Mouse (Mus musculus) lung, postnatal 0 days (tissue): ENCODE data around the gene Ptp4a2. TPM values are rescaled to one million over a fixed set of nuclear protein-coding genes. Genes with fewer than 3 reads are reported as not detected.

ENCODE experiments used
- ATAC-seq: fragments of 200-750 bp; cut with Nextera tagmentation; 2 replicates; pipeline ENCODE4 v1.8.0; 2017; ENCODE audit warnings: moderate library complexity
- DNase-seq: peaks from one replicate; pipeline ENCODE4 v3.0.0-alpha.2; 2016; ENCODE audit warnings: low spot score
- H3K27ac ChIP-seq: fragments of 300-500 bp; sonication (generic); 2 replicates; pipeline ENCODE4 v1.5.1; 2014; ENCODE audit warnings: antibody characterized with exemption, mild to moderate bottlenecking, low read length, mixed read lengths
- H3K27me3 ChIP-seq: fragments of 300-500 bp; sonication (generic); replicated peaks from 2 replicates; pipeline ENCODE4 v1.6.1; 2014; ENCODE audit warnings: low read length, mixed read lengths; ENCODE audit not compliant: insufficient read depth
- H3K36me3 ChIP-seq: fragments of 300-500 bp; sonication (generic); 2 replicates; pipeline ENCODE4 v1.6.1; 2014; ENCODE audit warnings: low read length, mixed read lengths; ENCODE audit not compliant: insufficient read depth
- H3K4me1 ChIP-seq: fragments of 300-500 bp; sonication (generic); 2 replicates; pipeline ENCODE4 v1.6.1; 2014; ENCODE audit warnings: antibody characterized with exemption, low read depth, low read length, mixed read lengths; ENCODE audit not compliant: insufficient read depth
- H3K4me2 ChIP-seq: fragments of 300-500 bp; sonication (generic); replicated peaks from 2 replicates; pipeline ENCODE4 v1.6.1; 2014; ENCODE audit warnings: low read depth, mild to moderate bottlenecking, low read length, moderate library complexity, mixed read lengths
- H3K4me3 ChIP-seq: fragments of 300-500 bp; sonication (generic); 2 replicates; pipeline ENCODE4 v1.5.1; 2014; ENCODE audit warnings: low read depth, low read length
- H3K9ac ChIP-seq: fragments of 300-500 bp; sonication (generic); replicated peaks from 2 replicates; pipeline ENCODE4 v1.6.1; 2014; ENCODE audit warnings: low read depth, mild to moderate bottlenecking
- H3K9me3 ChIP-seq: fragments of 300-500 bp; sonication (generic); 2 replicates; pipeline ENCODE4 v1.6.1; 2016; ENCODE audit warnings: low read length, mixed read lengths
- CTCF ChIP-seq: IDR thresholded peaks from 2 replicates; pipeline ENCODE4 v1.5.1; 2016; ENCODE audit warnings: antibody characterized with exemption, mild to moderate bottlenecking
- EP300 ChIP-seq: IDR thresholded peaks from 2 replicates; pipeline ENCODE4 v1.6.1; 2016; ENCODE audit warnings: antibody characterized with exemption, mild to moderate bottlenecking, control low read depth
- WGBS: fragments of 180-500 bp; shearing (Covaris S2); extraction: QIAGEN DNeasy Blood & Tissue Kit; methylation state at CpG from one replicate; pipeline ENCODE4 v1.1.7; 2014; 5-methylcytosine and 5-hydroxymethylcytosine counted together
- polyA plus RNA-seq: library from polyadenylated mRNA; unstranded; fragments of >200 nt; fragmentation: Nextera tagmentation; extraction: Ambion mirVana; gene quantifications from 2 replicates; pipeline ENCODE4 v1.2.1, GENCODE M21; 2015

Gene Ptp4a2
- polyA plus RNA-seq, 1 experiment from 2014 or later, result 318 TPM

- peaks cover 6% of the 10 kb centered on the region; the same call in 1 of the 2 replicates for H3K4me1 ChIP-seq
- H3K9me3 ChIP-seq, result no peaks in the 10 kb centered on the region
- H3K4me2 ChIP-seq, result no peak overlapping the region
- H3K4me3 ChIP-seq, result no peak overlapping the region
- no peak overlapping the region for H3K27ac ChIP-seq
- H3K36me3 ChIP-seq, result no peaks in the 10 kb centered on the region
- H3K27me3 ChIP-seq, result no peaks in the 10 kb centered on the region
- DNase-seq, result no peak
- WGBS, result 50% methylated on average over 6 of the region's 6 CpGs
- TF ChIP-seq CTCF, result no peak
- TF ChIP-seq EP300, result no peak
- ATAC-seq, result no peak
- H3K9ac ChIP-seq, result no peak overlapping the region
These were observed 6.6 kb downstream of the Ptp4a2 start for GRCm38 (mm10) chr4:129817591-129817990.

- no peak overlapping the region for H3K4me2 ChIP-seq
- peaks cover 16% of the 10 kb centered on the region; the same call in 1 of the 2 replicates for H3K4me1 ChIP-seq
- peak overlapping the region; percentile 95 for H3K27ac ChIP-seq
- no peak overlapping the region for H3K9ac ChIP-seq
- peak; percentile 28 for DNase-seq
- ATAC-seq, result no peak
- no peaks in the 10 kb centered on the region for H3K36me3 ChIP-seq
- H3K27me3 ChIP-seq, result no peaks in the 10 kb centered on the region
- H3K9me3 ChIP-seq, result no peaks in the 10 kb centered on the region
- TF ChIP-seq CTCF (no peak), EP300 (no peak)
- 45% methylated on average over 10 of the region's 10 CpGs for WGBS
- H3K4me3 ChIP-seq, result no peak overlapping the region
These were observed 7.6 kb downstream of the Ptp4a2 start for GRCm38 (mm10) chr4:129818506-129819195.

DNA sequence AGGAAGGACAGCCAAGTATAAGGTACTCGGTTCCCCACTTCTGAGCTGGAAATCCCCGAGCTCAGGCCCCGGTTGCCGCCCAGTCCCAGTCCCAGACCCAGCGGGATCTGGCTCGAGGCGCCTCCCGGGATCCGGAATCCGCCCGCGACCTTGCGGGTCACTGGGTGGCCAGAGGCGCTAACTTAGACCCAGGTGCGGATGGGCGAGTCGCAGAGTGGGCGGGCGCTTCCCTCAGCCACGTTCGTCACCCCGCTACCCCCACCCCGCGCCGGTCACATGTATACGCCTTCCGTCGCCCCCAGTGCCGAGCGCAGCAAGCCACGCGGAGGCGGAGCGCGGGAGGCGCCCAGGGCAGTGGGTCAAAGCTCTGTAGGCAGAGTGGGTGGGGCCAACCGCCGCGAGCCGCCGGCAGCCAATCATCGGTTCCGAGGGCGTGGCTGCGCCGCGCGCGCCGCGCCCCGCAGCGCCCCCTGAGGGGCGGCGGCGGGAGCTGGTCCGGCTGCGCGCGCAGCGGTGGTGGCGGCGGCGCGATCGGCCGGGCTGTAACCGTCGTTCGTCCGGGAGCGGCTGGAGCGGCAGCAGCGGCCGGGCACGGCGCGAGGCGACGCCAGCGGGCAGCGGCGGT lies 8.8 kb downstream of the Ptp4a2 start:
- TF ChIP-seq CTCF (peak; percentile 27), EP300 (0 out of 2 replicates have a peak, but pooled peaks have one; percentile 28)
- peaks cover 16% of the 10 kb centered on the region; the same call in 1 of the 2 replicates for H3K4me1 ChIP-seq

GRCm38 (mm10) chr4:129820417-129821086 lies 9.5 kb downstream of the Ptp4a2 start:
- H3K4me3 ChIP-seq, result peak overlapping the region; percentile 89
- H3K9ac ChIP-seq, result peak overlapping the region; percentile 94
- peak overlapping the region; percentile 65 for H3K4me2 ChIP-seq
- no peaks in the 10 kb centered on the region for H3K36me3 ChIP-seq
- peak overlapping the region; percentile 99 for H3K27ac ChIP-seq
- H3K4me1 ChIP-seq, result peaks cover 16% of the 10 kb centered on the region; the same call in 1 of the 2 replicates
- peak; percentile 88 for DNase-seq
- no peaks in the 10 kb centered on the region for H3K9me3 ChIP-seq
- under 1% methylated on average over 35 of the region's 79 CpGs for WGBS
- no peak for TF ChIP-seq EP300
- peak; percentile 40 for TF ChIP-seq CTCF
- H3K27me3 ChIP-seq, result no peaks in the 10 kb centered on the region
- ATAC-seq, result peak; percentile 74

More for the DNA sequence above, 8.8 kb downstream of the Ptp4a2 start:
- Histone ChIP-seq H3K4me3 (peak overlapping the region; percentile 89), H3K27me3 (no peaks in the 10 kb centered on the region), H3K9ac (peak overlapping the region; percentile 94), H3K36me3 (no peaks in the 10 kb centered on the region), H3K27ac (peak overlapping the region; percentile 99), H3K9me3 (no peaks in the 10 kb centered on the region), H3K4me2 (peak overlapping the region; percentile 65)
- 0% methylated on average over 50 of the region's 83 CpGs for WGBS
- DNase-seq, result peak; percentile 99
- peak; percentile 97 for ATAC-seq

GRCm38 (mm10) chr4:129821087-129821616 lies 10.1 kb downstream of the Ptp4a2 start:
- H3K36me3 ChIP-seq, result no peaks in the 10 kb centered on the region
- H3K4me2 ChIP-seq, result peak overlapping the region; percentile 65
- H3K27ac ChIP-seq, result peak overlapping the region; percentile 99
- no peak for TF ChIP-seq EP300
- TF ChIP-seq CTCF, result no peak
- under 1% methylated on average over 16 of the region's 16 CpGs for WGBS
- H3K4me1 ChIP-seq, result peaks cover 16% of the 10 kb centered on the region; the same call in 1 of the 2 replicates
- no peaks in the 10 kb centered on the region for H3K9me3 ChIP-seq
- ATAC-seq (no peak), DNase-seq (peak; percentile 64)
- peak overlapping the region; percentile 94 for H3K9ac ChIP-seq
- no peaks in the 10 kb centered on the region for H3K27me3 ChIP-seq
- peak overlapping the region; percentile 89 for H3K4me3 ChIP-seq

- Histone ChIP-seq H3K36me3 (no peaks in the 10 kb centered on the region), H3K4me1 (peaks cover 16% of the 10 kb centered on the region; the same call in 1 of the 2 replicates), H3K9me3 (no peaks in the 10 kb centered on the region), H3K4me3 (no peak overlapping the region), H3K27ac (0 out of 2 replicates have a peak overlapping the region, but pooled peaks have one; percentile 11), H3K27me3 (no peaks in the 10 kb centered on the region), H3K9ac (no peak overlapping the region), H3K4me2 (peak overlapping the region; percentile 65)
- WGBS, result 38% methylated on average over 3 of the region's 3 CpGs
- DNase-seq, result no peak
- TF ChIP-seq EP300, result no peak
- TF ChIP-seq CTCF, result no peak
- no peak for ATAC-seq
These were observed 11.3 kb downstream of the Ptp4a2 start for GRCm38 (mm10) chr4:129822324-129822723.
